Mouse (Mus musculus) forebrain, embryonic 14.5 days (tissue): ENCODE measurements around the gene Nicn1. TPM values are rescaled to one million over a fixed set of nuclear protein-coding genes. Genes with fewer than 3 reads are reported as not detected.
A peak's percentile ranks its signal among the peaks of the same experiment; 100 is the strongest.

Experiments
- ATAC-seq: fragments of 200-750 bp; cut with Nextera tagmentation; 2 replicates; pipeline ENCODE4 v1.8.0; 2017; ENCODE audit warnings: mild to moderate bottlenecking, moderate library complexity
- DNase-seq: peaks from one replicate; pipeline ENCODE4 v3.0.0-alpha.2; 2015; ENCODE audit warnings: low spot score
- H3K27ac ChIP-seq: fragments of 300-500 bp; sonication (generic); 2 replicates; pipeline ENCODE4 v1.5.1; 2014; ENCODE audit warnings: low read depth, mild to moderate bottlenecking, control low read depth, low read length, moderate library complexity
- H3K27me3 ChIP-seq: fragments of 300-500 bp; sonication (generic); replicated peaks from 2 replicates; pipeline ENCODE4 v1.6.1; 2014; ENCODE audit warnings: low read length, control low read depth, mixed read lengths; ENCODE audit not compliant: control insufficient read depth, insufficient read depth
- H3K36me3 ChIP-seq: fragments of 300-500 bp; sonication (generic); 2 replicates; pipeline ENCODE4 v1.6.1; 2014; ENCODE audit warnings: low read length, control low read depth; ENCODE audit not compliant: control insufficient read depth, insufficient read depth
- H3K4me1 ChIP-seq: fragments of 300-500 bp; sonication (generic); 2 replicates; pipeline ENCODE4 v1.6.1; 2014; ENCODE audit warnings: antibody characterized with exemption, low read length, control low read depth; ENCODE audit not compliant: control insufficient read depth, insufficient read depth
- H3K4me2 ChIP-seq: fragments of 300-500 bp; sonication (generic); 2 replicates; pipeline ENCODE4 v1.6.1; 2014; ENCODE audit warnings: mild to moderate bottlenecking, control low read depth, low read length
- H3K4me3 ChIP-seq: fragments of 300-500 bp; sonication (generic); 2 replicates; pipeline ENCODE4 v1.5.1; 2014; ENCODE audit warnings: low read depth, low read length, control low read depth
- H3K9ac ChIP-seq: fragments of 300-500 bp; sonication (generic); 2 replicates; pipeline ENCODE4 v1.6.1; 2014; ENCODE audit warnings: mild to moderate bottlenecking, low read length, control low read depth, moderate library complexity
- H3K9me3 ChIP-seq: fragments of 300-500 bp; sonication (generic); replicated peaks from 2 replicates; pipeline ENCODE4 v1.6.1; 2016; ENCODE audit warnings: low read length, control low read depth, mixed read lengths; ENCODE audit not compliant: control insufficient read depth
- WGBS: fragments of 180-500 bp; shearing (Covaris S2); extraction: QIAGEN DNeasy Blood & Tissue Kit; methylation state at CpG from one replicate; pipeline ENCODE4 v1.1.7; 2014; 5-methylcytosine and 5-hydroxymethylcytosine counted together
- polyA plus RNA-seq: library from polyadenylated mRNA; unstranded; fragments of >200 nt; fragmentation: Nextera tagmentation; extraction: Ambion mirVana; gene quantifications from 2 replicates; pipeline ENCODE4 v1.2.1, GENCODE M21; 2014

Nicn1 gene
- 113 and 126 TPM in 2 replicates for polyA plus RNA-seq

DNA sequence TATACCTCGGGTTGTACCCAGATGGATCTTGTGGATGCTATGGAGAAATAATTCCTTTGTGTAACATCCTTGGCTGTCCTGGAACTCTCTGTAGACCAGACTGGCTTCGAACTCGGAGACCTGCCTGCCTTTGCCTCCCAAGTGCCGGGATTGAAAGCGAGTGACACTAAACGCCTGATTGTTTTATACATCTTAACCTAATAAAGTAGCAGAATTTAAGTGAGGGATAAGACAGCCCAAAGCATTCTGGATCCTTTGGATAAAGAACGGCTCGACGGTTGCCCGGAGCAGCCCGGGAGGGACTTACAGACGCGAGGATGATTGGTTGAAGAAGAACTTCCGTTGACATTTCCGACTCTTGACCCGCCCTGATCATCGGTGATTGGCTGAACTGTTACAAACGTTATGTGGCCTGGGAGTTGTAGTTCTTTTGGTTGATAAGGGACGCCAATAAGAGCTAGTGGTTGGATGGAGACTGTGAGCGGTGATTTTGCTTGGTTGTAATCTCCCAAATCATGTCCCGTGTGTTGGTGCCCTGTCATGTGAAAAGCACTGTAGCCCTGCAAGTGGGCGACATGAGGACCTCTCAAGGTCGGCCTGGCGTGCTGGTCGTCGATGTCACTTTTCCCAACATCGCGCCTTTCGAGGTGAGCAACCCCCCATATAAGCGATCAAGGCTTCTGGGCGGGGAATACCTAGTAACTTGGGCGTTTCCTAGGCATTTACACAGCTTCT lies at the start of gene Nicn1:
Gene Nicn1 (plus strand): TSS at position 414 of the 735 bp plus-strand sequence.
- peak; percentile 98 for ATAC-seq
- WGBS, result under 1% methylated on average over 32 of the region's 32 CpGs
- H3K9ac ChIP-seq, result peak within 1 kb of the TSS; percentile 72

DNA sequence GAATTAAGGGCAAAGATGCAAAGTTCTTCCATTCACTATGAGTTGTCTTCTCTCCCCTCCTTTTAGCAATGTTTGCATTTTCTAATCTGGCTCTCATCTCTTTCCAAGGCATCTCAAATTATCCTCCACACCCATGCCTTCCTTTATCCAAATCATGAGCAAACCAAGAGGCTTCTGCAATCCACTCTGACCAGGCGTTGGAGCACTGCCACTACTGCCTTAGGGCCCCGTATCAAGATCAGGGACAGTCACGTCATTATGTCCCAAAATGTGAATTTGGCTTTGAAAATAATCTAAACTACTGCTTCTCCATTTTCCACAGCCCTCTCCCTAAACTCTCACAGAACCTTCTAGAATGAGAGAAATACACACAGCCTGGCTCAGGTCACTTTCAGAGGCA lies 45.7 kb upstream of the Nicn1 start:
- ATAC-seq (no peak), DNase-seq (no peak)
- H3K27ac ChIP-seq, result no peak overlapping the region
- no peaks in the 10 kb centered on the region for H3K9me3 ChIP-seq
- WGBS, result 96% methylated on average over 3 of the region's 3 CpGs
- H3K27me3 ChIP-seq, result no peaks in the 10 kb centered on the region
- no peak overlapping the region for H3K4me3 ChIP-seq
- H3K9ac ChIP-seq, result no peak overlapping the region
- no peaks in the 10 kb centered on the region for H3K4me1 ChIP-seq
- no peak overlapping the region for H3K4me2 ChIP-seq
- H3K36me3 ChIP-seq, result peaks cover 22% of the 10 kb centered on the region

More for the DNA sequence above, at the start of gene Nicn1:
- H3K9me3 ChIP-seq, result no peaks in the 10 kb centered on the region
- DNase-seq, result peak; percentile 99
- H3K27ac ChIP-seq, result peak within 1 kb of the TSS; percentile 82
- 0 out of 2 replicates have a peak, but pooled peaks cover 5% of the 10 kb centered on the region for H3K4me1 ChIP-seq
- H3K4me3 ChIP-seq, result peak within 1 kb of the TSS; percentile 35
- peak within 1 kb of the TSS; percentile 60 for H3K4me2 ChIP-seq
- H3K36me3 ChIP-seq, result peaks cover 16% of the 10 kb centered on the region
- no peaks in the 10 kb centered on the region for H3K27me3 ChIP-seq

DNA sequence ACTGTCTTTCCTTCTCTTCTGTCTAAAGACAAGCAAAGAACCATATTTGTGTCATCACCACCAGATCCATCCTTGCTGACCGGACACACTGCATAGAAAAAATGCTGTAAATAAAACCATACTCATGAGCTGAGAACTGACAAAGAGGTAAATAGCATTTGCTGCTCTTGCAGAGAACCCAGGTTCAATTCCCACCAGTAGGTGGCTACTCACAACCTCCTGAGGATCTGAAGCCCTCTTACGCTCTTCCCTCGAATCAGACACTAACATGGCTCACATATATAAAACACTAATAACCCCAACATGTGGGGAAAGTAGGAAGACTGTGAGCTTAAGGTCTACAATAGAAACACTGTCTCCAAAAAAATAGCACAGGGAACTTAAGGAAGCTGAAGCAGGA lies 45.2 kb upstream of the Nicn1 start:
- peak; percentile 17 for DNase-seq
- no peaks in the 10 kb centered on the region for H3K4me1 ChIP-seq
- WGBS, result 81% methylated on average over 3 of the region's 3 CpGs

DNA sequence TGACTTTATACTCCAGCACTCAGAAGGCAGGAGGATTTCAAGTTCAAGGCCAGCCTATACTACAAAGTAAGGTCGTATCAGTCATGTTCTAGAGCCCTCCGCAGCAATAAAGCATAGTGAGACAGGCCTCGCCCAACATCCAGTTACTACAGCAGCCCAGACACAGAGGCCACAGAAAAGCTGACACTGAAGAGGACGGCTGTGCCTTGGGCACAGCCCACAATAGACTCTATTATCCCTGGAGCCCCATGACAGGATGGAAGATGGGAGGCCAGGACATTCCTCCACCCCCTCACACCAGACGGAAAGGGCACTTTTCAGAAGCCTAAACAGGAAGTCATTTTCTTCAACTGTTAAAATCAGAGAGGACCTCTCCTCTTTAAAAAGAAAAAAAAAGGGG lies 41.3 kb upstream of the Nicn1 start:
- H3K27me3 ChIP-seq, result no peaks in the 10 kb centered on the region
- H3K27ac ChIP-seq, result no peak overlapping the region
- no peak for DNase-seq
- H3K4me1 ChIP-seq, result no peaks in the 10 kb centered on the region
- no peak overlapping the region for H3K4me3 ChIP-seq
- H3K9me3 ChIP-seq, result no peaks in the 10 kb centered on the region
- no peak overlapping the region for H3K4me2 ChIP-seq
- no peak overlapping the region for H3K9ac ChIP-seq
- peaks cover 38% of the 10 kb centered on the region for H3K36me3 ChIP-seq
- no peak for ATAC-seq
- 67% methylated on average over 5 of the region's 5 CpGs for WGBS

More for the DNA sequence above, 45.2 kb upstream of the Nicn1 start:
- no peaks in the 10 kb centered on the region for H3K9me3 ChIP-seq
- ATAC-seq, result no peak
- H3K36me3 ChIP-seq, result peaks cover 22% of the 10 kb centered on the region
- no peak overlapping the region for H3K9ac ChIP-seq
- no peak overlapping the region for H3K4me3 ChIP-seq
- no peak overlapping the region for H3K27ac ChIP-seq
- H3K4me2 ChIP-seq, result no peak overlapping the region
- H3K27me3 ChIP-seq, result no peaks in the 10 kb centered on the region

DNA sequence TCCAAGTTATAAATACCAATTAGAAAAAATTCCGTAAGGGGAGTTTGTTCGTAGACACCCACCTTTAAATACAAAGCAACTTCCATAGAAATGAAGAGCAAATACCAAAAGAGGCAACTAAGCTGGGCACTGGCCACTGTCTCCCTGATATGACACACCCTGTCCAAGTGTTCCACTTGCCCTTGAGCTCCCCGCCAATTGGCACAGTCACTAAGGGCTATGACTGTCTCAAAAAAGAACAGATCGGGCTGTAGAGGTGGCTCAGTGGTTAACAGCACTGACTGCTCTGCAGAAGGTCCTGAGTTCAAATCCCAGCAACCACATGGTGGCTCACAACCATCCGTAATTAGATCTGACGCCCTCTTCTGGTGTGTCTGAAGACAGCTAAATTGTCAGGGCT lies 38.4 kb upstream of the Nicn1 start:
- no peaks in the 10 kb centered on the region for H3K4me1 ChIP-seq
- H3K9ac ChIP-seq, result no peak overlapping the region
- H3K4me3 ChIP-seq, result no peak overlapping the region
- no peak overlapping the region for H3K4me2 ChIP-seq
- no peak for ATAC-seq
- no peaks in the 10 kb centered on the region for H3K9me3 ChIP-seq
- no peaks in the 10 kb centered on the region for H3K27me3 ChIP-seq
- no peak overlapping the region for H3K27ac ChIP-seq
- peaks cover 32% of the 10 kb centered on the region for H3K36me3 ChIP-seq
- WGBS, result 97% methylated on average over 6 of the region's 6 CpGs
- DNase-seq, result no peak

DNA sequence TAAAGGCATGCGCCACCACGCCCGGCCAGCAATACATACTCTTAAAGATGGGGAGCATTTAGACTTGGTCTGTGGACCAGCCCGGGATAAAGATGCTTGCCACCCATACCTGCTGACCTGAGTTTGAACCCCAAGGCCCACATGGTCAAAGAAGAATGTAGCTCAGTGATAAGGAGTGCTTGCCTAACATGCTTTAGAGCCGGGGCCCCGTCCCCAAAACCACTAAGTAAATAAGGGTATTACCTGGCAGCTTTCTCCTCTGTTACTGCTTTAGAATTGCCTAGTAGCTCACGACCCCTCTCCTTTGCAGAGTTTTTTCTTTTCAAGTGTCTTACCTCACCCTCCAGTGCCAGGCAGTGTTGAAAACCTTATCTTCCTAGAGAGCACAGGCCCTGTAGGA lies 37.5 kb upstream of the Nicn1 start:
- Histone ChIP-seq H3K27ac (no peak overlapping the region), H3K9ac (no peak overlapping the region), H3K4me3 (no peak overlapping the region), H3K4me2 (no peak overlapping the region), H3K27me3 (no peaks in the 10 kb centered on the region), H3K4me1 (no peaks in the 10 kb centered on the region), H3K9me3 (no peaks in the 10 kb centered on the region), H3K36me3 (peaks cover 30% of the 10 kb centered on the region)
- no peak for DNase-seq
- 96% methylated on average over 7 of the region's 7 CpGs for WGBS
- ATAC-seq, result no peak

DNA sequence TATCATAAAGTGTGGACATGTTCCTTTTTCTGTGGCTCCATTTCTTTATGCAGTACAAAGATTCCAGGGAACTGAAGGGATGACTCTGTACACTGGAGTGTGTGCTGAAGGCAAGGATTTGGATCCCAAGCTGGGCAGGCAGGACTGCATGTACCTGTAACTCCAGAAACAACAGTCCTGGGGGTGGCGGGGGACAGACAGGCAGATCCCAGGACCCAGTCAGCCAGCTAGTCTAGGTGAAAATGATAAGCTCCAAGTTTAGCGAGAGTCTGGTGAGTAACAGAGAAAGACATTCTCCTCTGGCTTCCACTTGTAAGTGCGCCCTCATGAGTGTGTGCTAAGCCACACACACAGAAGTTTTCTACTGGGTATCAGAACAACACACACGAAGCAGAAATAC lies 29.7 kb upstream of the Nicn1 start:
- H3K9me3 ChIP-seq, result no peaks in the 10 kb centered on the region
- no peak overlapping the region for H3K27ac ChIP-seq
- H3K36me3 ChIP-seq, result 0 out of 2 replicates have a peak, but pooled peaks cover 3% of the 10 kb centered on the region
- WGBS, result 84% methylated on average over 4 of the region's 4 CpGs
- DNase-seq (no peak), ATAC-seq (no peak)
- H3K4me1 ChIP-seq, result peaks cover 19% of the 10 kb centered on the region
- H3K4me2 ChIP-seq, result no peak overlapping the region
- no peak overlapping the region for H3K4me3 ChIP-seq
- no peaks in the 10 kb centered on the region for H3K27me3 ChIP-seq
- H3K9ac ChIP-seq, result no peak overlapping the region

DNA sequence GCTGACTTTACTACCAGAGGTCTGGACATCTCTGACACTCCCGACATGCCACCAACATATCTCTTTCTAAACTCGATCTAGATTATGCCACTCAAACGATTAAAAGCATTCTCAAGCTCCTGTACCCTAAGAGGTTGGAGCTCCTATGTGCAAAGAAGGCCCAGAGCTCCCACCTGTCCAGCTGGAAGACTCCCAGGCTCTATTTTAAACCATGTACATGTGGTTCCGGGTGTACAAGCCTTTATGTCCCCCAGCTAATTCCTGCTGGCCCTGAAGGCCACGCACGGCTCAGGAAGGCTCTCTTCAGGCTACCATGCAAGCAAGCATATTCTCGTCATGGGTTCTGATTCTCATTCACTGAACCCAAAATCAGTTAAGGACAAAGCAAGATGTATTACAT lies 28.4 kb upstream of the Nicn1 start:
- Histone ChIP-seq H3K4me3 (no peak overlapping the region), H3K4me1 (peaks cover 19% of the 10 kb centered on the region), H3K4me2 (peak overlapping the region; percentile 82), H3K27me3 (no peaks in the 10 kb centered on the region), H3K9me3 (no peaks in the 10 kb centered on the region), H3K27ac (no peak overlapping the region), H3K36me3 (0 out of 2 replicates have a peak, but pooled peaks cover 3% of the 10 kb centered on the region), H3K9ac (peak overlapping the region; percentile 91; the same call in 1 of the 2 replicates)
- ATAC-seq (no peak), DNase-seq (no peak)
- 78% methylated on average over 7 of the region's 7 CpGs for WGBS

DNA sequence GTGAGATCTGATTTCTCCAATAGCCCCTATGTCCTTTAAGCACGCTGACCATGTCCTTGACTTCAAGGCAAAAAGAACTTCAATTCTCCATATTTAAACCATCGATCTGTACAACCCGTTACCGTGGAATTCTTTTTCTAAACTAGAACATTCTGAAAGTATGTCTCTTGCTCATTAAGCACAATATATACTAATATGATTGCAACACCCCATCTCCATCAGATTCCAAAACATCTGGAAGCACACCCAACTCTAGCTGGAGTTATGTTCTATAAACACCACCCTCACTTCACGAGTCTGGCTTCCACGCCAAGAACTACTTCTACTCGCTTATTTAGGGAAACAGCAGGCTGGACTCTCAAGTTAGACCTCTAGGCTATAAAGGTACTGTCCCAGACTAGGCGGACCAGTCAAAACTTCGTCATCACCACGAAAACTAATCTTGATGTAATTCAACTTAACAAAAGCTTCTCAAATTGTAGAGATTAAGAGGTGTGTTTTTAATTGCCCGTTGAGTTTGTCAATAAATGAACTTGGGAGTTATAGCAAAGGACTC lies 27.7 kb upstream of the Nicn1 start:
- Histone ChIP-seq H3K36me3 (0 out of 2 replicates have a peak, but pooled peaks cover 3% of the 10 kb centered on the region), H3K4me2 (peak overlapping the region; percentile 82), H3K27me3 (no peaks in the 10 kb centered on the region), H3K27ac (peak overlapping the region; percentile 90; the same call in 1 of the 2 replicates), H3K4me3 (peak overlapping the region; percentile 96), H3K4me1 (peaks cover 19% of the 10 kb centered on the region), H3K9me3 (no peaks in the 10 kb centered on the region), H3K9ac (peak overlapping the region; percentile 91)
- ATAC-seq (no peak), DNase-seq (peak; percentile 3)
- WGBS, result 40% methylated on average over 11 of the region's 11 CpGs
